Mouse (Mus musculus) myocyte (in vitro differentiated cells): ENCODE data around the gene Cela2a. TPM values are rescaled to one million over a fixed set of nuclear protein-coding genes. Genes with fewer than 3 reads are reported as not detected.

Experiments used
- H3K27me3 ChIP-seq: one replicate; pipeline ENCODE4 v1.6.1; 2011; ENCODE audit not compliant: control insufficient read depth, insufficient read depth, insufficient read length
- H3K36me3 ChIP-seq: one replicate; pipeline ENCODE4 v1.6.1; 2011; ENCODE audit not compliant: control insufficient read depth, insufficient read depth
- H3K4me2 ChIP-seq: one replicate; pipeline ENCODE4 v1.6.1; 2011; ENCODE audit warnings: low read depth, control low read depth
- H3K4me3 ChIP-seq: one replicate; pipeline ENCODE4 v1.5.1; 2011; ENCODE audit warnings: mild to moderate bottlenecking, control low read depth, moderate library complexity
- H3K79me2 ChIP-seq: one replicate; pipeline ENCODE4 v1.6.1; 2011; ENCODE audit not compliant: control insufficient read depth, insufficient read depth
- H3ac ChIP-seq: one replicate; pipeline ENCODE4 v1.6.1; 2011; ENCODE audit not compliant: control insufficient read depth, insufficient read length
- CEBPB ChIP-seq: IDR thresholded peaks from 2 replicates; pipeline ENCODE4 v1.6.1; 2011; ENCODE audit warnings: mild to moderate bottlenecking, moderate library complexity; ENCODE audit not compliant: poor library complexity, insufficient read depth, severe bottlenecking
- E2F4 ChIP-seq: IDR thresholded peaks from one replicate; pipeline ENCODE4 v1.6.1; 2011; ENCODE audit warnings: mild to moderate bottlenecking, control low read depth, moderate library complexity; ENCODE audit not compliant: insufficient read depth
- MAX ChIP-seq: IDR thresholded peaks from one replicate; pipeline ENCODE4 v1.6.1; 2011; ENCODE audit warnings: low read depth, mild to moderate bottlenecking, control low read depth
- MYOD1 ChIP-seq, 3 experiments: IDR thresholded peaks; one replicate each; pipeline ENCODE4 v1.6.1; 2011; ENCODE audit warnings: control low read depth in 2 of 3, low read depth in 2 of 3, mild to moderate bottlenecking in 2 of 3, moderate library complexity in 1 of 3; ENCODE audit not compliant: insufficient read length in 2 of 3, control insufficient read depth in 1 of 3
- MYOG ChIP-seq, 3 experiments: IDR thresholded peaks; one replicate each; pipeline ENCODE4 v1.6.1; 2011; ENCODE audit warnings: control low read depth in 2 of 3, low read depth in 2 of 3, mild to moderate bottlenecking in 2 of 3; ENCODE audit not compliant: insufficient read length in 2 of 3, control insufficient read depth in 1 of 3, insufficient read depth in 1 of 3
- POLR2A ChIP-seq: IDR thresholded peaks from one replicate; pipeline ENCODE4 v1.6.1; 2011; ENCODE audit warnings: low read depth, mild to moderate bottlenecking, control low read depth, moderate library complexity; ENCODE audit not compliant: insufficient read length
- POLR2AphosphoS2 ChIP-seq: IDR thresholded peaks from one replicate; pipeline ENCODE4 v1.6.1; 2011; ENCODE audit warnings: low read depth, control low read depth; ENCODE audit not compliant: insufficient read length
- REST ChIP-seq: IDR thresholded peaks from one replicate; pipeline ENCODE4 v1.6.1; 2011; ENCODE audit warnings: mild to moderate bottlenecking, control low read depth, moderate library complexity; ENCODE audit not compliant: insufficient read depth, insufficient read length
- SRF ChIP-seq: IDR thresholded peaks from one replicate; pipeline ENCODE4 v1.6.1; 2011; ENCODE audit warnings: low read depth; ENCODE audit not compliant: control insufficient read depth, insufficient read length
- TCF12 ChIP-seq: IDR thresholded peaks from one replicate; pipeline ENCODE4 v1.6.1; 2011; ENCODE audit warnings: mild to moderate bottlenecking, control low read depth; ENCODE audit not compliant: poor library complexity, insufficient read depth, severe bottlenecking
- TCF3 ChIP-seq: IDR thresholded peaks from one replicate; pipeline ENCODE4 v1.6.1; 2011; ENCODE audit warnings: low read depth, control low read depth; ENCODE audit not compliant: insufficient read length
- USF1 ChIP-seq: IDR thresholded peaks from one replicate; pipeline ENCODE4 v1.6.1; 2011; ENCODE audit warnings: low read depth, mild to moderate bottlenecking, control low read depth, moderate library complexity
- polyA plus RNA-seq: library from polyadenylated mRNA; unstranded; fragments of >200 nt; fragmentation: generic; extraction: Trizol; gene quantifications from one replicate; pipeline ENCODE4 v1.2.1, GENCODE M21; 2012; ENCODE audit warnings: missing spikeins

The Cela2a gene
- polyA plus RNA-seq, 1 experiment: not detected

GRCm38 (mm10) chr4:141822979-141823378 is 3.0 kb downstream of the Cela2a start:
- no peak overlapping the region for H3K4me3 ChIP-seq
- peaks cover 5% of the 10 kb centered on the region for H3K27me3 ChIP-seq
- TF ChIP-seq CEBPB (no peak), MYOD1 (IDR thresholded peaks at IDR 0.05; ENCODE audit: control insufficient read depth in 1 of 3, insufficient read length in 2 of 3, low read depth in 2 of 3) (no peak), MAX (no peak), TCF12 (no peak), POLR2AphosphoS2 (no peak), POLR2A (no peak), SRF (no peak), REST (no peak), MYOG (IDR thresholded peaks at IDR 0.05; ENCODE audit: control insufficient read depth in 1 of 3, insufficient read depth in 1 of 3, insufficient read length in 2 of 3, low read depth in 2 of 3) (no peak), TCF3 (no peak), E2F4 (no peak), USF1 (no peak)
- no peaks in the 10 kb centered on the region for H3K36me3 ChIP-seq
- H3K4me2 ChIP-seq: no peak overlapping the region
- no peaks in the 10 kb centered on the region for H3K79me2 ChIP-seq
- H3ac ChIP-seq: no peak overlapping the region

GRCm38 (mm10) chr4:141822089-141822488 is 3.9 kb downstream of the Cela2a start:
- TF ChIP-seq USF1 (no peak), E2F4 (no peak), POLR2AphosphoS2 (no peak), POLR2A (no peak)
- H3K27me3 ChIP-seq: peaks cover 5% of the 10 kb centered on the region
- no peak overlapping the region for H3K4me2 ChIP-seq
- H3ac ChIP-seq: no peak overlapping the region
- H3K4me3 ChIP-seq: no peak overlapping the region
- no peaks in the 10 kb centered on the region for H3K79me2 ChIP-seq
- H3K36me3 ChIP-seq: no peaks in the 10 kb centered on the region

- Histone ChIP-seq H3K79me2 (no peaks in the 10 kb centered on the region), H3K4me3 (no peak overlapping the region), H3K27me3 (peaks cover 5% of the 10 kb centered on the region), H3ac (no peak overlapping the region), H3K36me3 (no peaks in the 10 kb centered on the region), H3K4me2 (no peak overlapping the region)
- TF ChIP-seq MAX: no peak
- no peak for TF ChIP-seq CEBPB
- TF ChIP-seq TCF3: no peak
- TF ChIP-seq REST: no peak
- no peak for TF ChIP-seq TCF12
- TF ChIP-seq E2F4: no peak
- no peak for TF ChIP-seq MYOD1 (IDR thresholded peaks at IDR 0.05; ENCODE audit: control insufficient read depth in 1 of 3, insufficient read length in 2 of 3, low read depth in 2 of 3)
These were observed 4.8 kb downstream of the Cela2a start for GRCm38 (mm10) chr4:141821178-141821577.

GRCm38 (mm10) chr4:141819316-141819715 is 6.6 kb downstream of the Cela2a start:
- H3K79me2 ChIP-seq: no peaks in the 10 kb centered on the region
- H3K4me2 ChIP-seq: no peak overlapping the region
- no peak overlapping the region for H3K4me3 ChIP-seq
- no peaks in the 10 kb centered on the region for H3K27me3 ChIP-seq
- H3ac ChIP-seq: no peak overlapping the region
- no peaks in the 10 kb centered on the region for H3K36me3 ChIP-seq
- TF ChIP-seq MYOD1 (IDR thresholded peaks at IDR 0.05; ENCODE audit: control insufficient read depth in 1 of 3, insufficient read length in 2 of 3, low read depth in 2 of 3) (no peak), MAX (no peak), REST (no peak), USF1 (no peak), POLR2A (no peak), TCF12 (no peak), MYOG (IDR thresholded peaks at IDR 0.05; ENCODE audit: control insufficient read depth in 1 of 3, insufficient read depth in 1 of 3, insufficient read length in 2 of 3, low read depth in 2 of 3) (no peak), POLR2AphosphoS2 (no peak), TCF3 (no peak), CEBPB (no peak), SRF (no peak), E2F4 (no peak)

- Histone ChIP-seq H3K4me3 (no peak overlapping the region), H3K27me3 (no peaks in the 10 kb centered on the region), H3ac (no peak overlapping the region), H3K36me3 (no peaks in the 10 kb centered on the region), H3K79me2 (no peaks in the 10 kb centered on the region), H3K4me2 (no peak overlapping the region)
- TF ChIP-seq POLR2A (no peak), CEBPB (no peak), REST (no peak), MYOD1 (IDR thresholded peaks at IDR 0.05; ENCODE audit: control insufficient read depth in 1 of 3, insufficient read length in 2 of 3, low read depth in 2 of 3) (no peak), USF1 (no peak), TCF12 (no peak), SRF (no peak), E2F4 (no peak), POLR2AphosphoS2 (no peak), TCF3 (no peak), MYOG (IDR thresholded peaks at IDR 0.05; ENCODE audit: control insufficient read depth in 1 of 3, insufficient read depth in 1 of 3, insufficient read length in 2 of 3, low read depth in 2 of 3) (no peak)
These were observed 7.1 kb downstream of the Cela2a start for GRCm38 (mm10) chr4:141818861-141819260.
